ENCODE assay signal across 28 mouse cellular contexts in genomic region chr14:59555018-59555417, GRCm38 (mm10). TPM values are rescaled to one million over a fixed set of nuclear protein-coding genes. Genes with fewer than 3 reads are reported as not detected.
DNase-seq lines count a peak whose midpoint lies in the region; ATAC-seq and TF ChIP-seq lines count a peak whose summit lies in the region.
"Had no signal": no experiment of that assay in that cellular context is flagged by ENCODE, and none has a peak within 500 bp of the region (broad histone marks: within the 10 kb centered on the region; RNA-seq: fewer than 3 reads in every experiment).

No protein-coding gene starts in this region.

- no peak overlapping the region for H3K4me3 ChIP-seq in liver, embryonic 12.5 days
- no peak overlapping the region for H3K4me3 ChIP-seq in bone marrow, adult 2 months (replicated peaks; ENCODE audit: control insufficient read depth, low read depth, low read length)
- H3K4me3 ChIP-seq: embryonic facial prominence, embryonic 10.5 days; heart, embryonic 13.5 days; limb, embryonic 12.5 days; lung, embryonic 15.5 days had no signal

- H3K36me3 ChIP-seq in liver, embryonic 12.5 days: no peaks in the 10 kb centered on the region
- H3K36me3 ChIP-seq: embryonic facial prominence, embryonic 10.5 days; heart, embryonic 13.5 days; limb, embryonic 12.5 days; lung, embryonic 15.5 days had no signal

- H3K27ac ChIP-seq in liver, embryonic 12.5 days: no peak overlapping the region
- peak overlapping the region; percentile 56 for H3K27ac ChIP-seq in bone marrow, adult 2 months (ENCODE audit: control insufficient read depth, insufficient read depth, low read depth, low read length, poor library complexity)
- H3K27ac ChIP-seq: embryonic facial prominence, embryonic 10.5 days; heart, embryonic 13.5 days; hindbrain, embryonic 14.5 days; limb, embryonic 12.5 days; liver, embryonic 14.5 days; lung, embryonic 15.5 days; macrophage had no signal

- no peaks in the 10 kb centered on the region for H3K27me3 ChIP-seq in liver, embryonic 12.5 days (replicated peaks)
- H3K27me3 ChIP-seq: CH12.LX; heart, embryonic 13.5 days; limb, embryonic 12.5 days; lung, embryonic 15.5 days; Patski had no signal

- no peak for TF ChIP-seq CTCF in bone marrow, adult 2 months (IDR thresholded peaks at IDR 0.05; ENCODE audit: control insufficient read depth, insufficient read depth, low read length)

- intact Hi-C loops in heart, postnatal 25 days (cut with DNase I): loop anchor here (2.0 kb wide), 1 partner anchor 86 kb away; no protein-coding TSS in a partner anchor
- intact Hi-C loops in left cerebral cortex, postnatal 4 days (cut with DNase I): loop anchor here (5.0 to 10.0 kb wide), 2 partner anchors 170 to 398 kb away; no protein-coding TSS in a partner anchor

- H3K4me1 ChIP-seq in liver, embryonic 12.5 days: 0 out of 2 replicates have a peak, but pooled peaks cover 6% of the 10 kb centered on the region
- H3K4me1 ChIP-seq in bone marrow, adult 2 months (ENCODE audit: control insufficient read depth, insufficient read depth, low read length): peaks cover 4% of the 10 kb centered on the region; the same call in 1 of the 2 replicates
- H3K4me1 ChIP-seq: limb, embryonic 12.5 days had no signal

- ATAC-seq in liver, embryonic 12.5 days: peak; percentile 7; the same call in 1 of the 2 replicates
- ATAC-seq in megakaryocyte progenitor cell, adult 5-6 weeks (replicated peaks; ENCODE audit: poor library complexity): peak; percentile 26; the same call in 1 of the 2 replicates
- ATAC-seq: forebrain, embryonic 16.5 days; Patski had no signal

- no peak overlapping the region for H3K4me2 ChIP-seq in liver, embryonic 12.5 days
- H3K4me2 ChIP-seq: heart, embryonic 13.5 days; hindbrain, embryonic 14.5 days; limb, embryonic 12.5 days; lung, embryonic 15.5 days; midbrain, embryonic 11.5 days had no signal

- no peaks in the 10 kb centered on the region for H3K9me3 ChIP-seq in liver, embryonic 12.5 days (replicated peaks)
- H3K9me3 ChIP-seq: embryonic facial prominence, embryonic 10.5 days; G1E; heart, embryonic 13.5 days; limb, embryonic 12.5 days; lung, embryonic 15.5 days had no signal

- H3K9ac ChIP-seq in liver, embryonic 12.5 days: no peak overlapping the region
- H3K9ac ChIP-seq: heart, embryonic 13.5 days; hindbrain, embryonic 14.5 days; limb, embryonic 12.5 days; liver, embryonic 14.5 days; lung, embryonic 15.5 days had no signal

- 38% methylated on average over 8 of the region's 8 CpGs for WGBS in liver, embryonic 12.5 days (ENCODE audit: insufficient replicate concordance)
- 16% methylated on average over 8 of the region's 8 CpGs for WGBS in bone marrow, adult 2 months

- DNase-seq in heart, adult 11 months: peak; percentile 79
- DNase-seq in heart, postnatal 25 days (ENCODE audit: low spot score): no peak
- DNase-seq in liver: no peak
- no peak for DNase-seq in cerebellum, postnatal 14 days
- no peak for DNase-seq in left cerebral cortex, postnatal 4 days
- DNase-seq: adrenal gland, postnatal 10 days; cerebellum, adult 2 months; cerebellum, postnatal 36 days; gastrocnemius, postnatal 10 days; heart, adult 18-20 months; heart, postnatal 14 days; kidney, postnatal 14 days; thymus, adult 2 months had no signal

- no peak for TF ChIP-seq POLR2A in bone marrow, adult 2 months (IDR thresholded peaks at IDR 0.05; ENCODE audit: borderline replicate concordance, control insufficient read depth, low read depth, low read length)

RNA-seq across cellular contexts. Expression of gene Cdadc1, which starts 42.7 kb away (rescaled TPM):
- 10 to 100 TPM; 42.6 to 45.8 TPM for total RNA-seq in heart, postnatal 25 days (2021)
- polyA plus RNA-seq in liver, embryonic 12.5 days (2016; fragmentation: Nextera tagmentation; extraction: Ambion mirVana): 20.2 and 23.1 TPM in 2 replicates
- 11.1 and 24.1 TPM in 2 replicates for polyA plus RNA-seq in bone marrow, adult 2 months (2011; ENCODE audit: insufficient read depth, insufficient read length, low replicate concordance, missing spikeins)
- 44.9 and 48.9 TPM in 2 replicates for total RNA-seq in megakaryocyte progenitor cell, adult 5-6 weeks (2015)
- 23.2 and 25.4 TPM in 2 replicates for total RNA-seq in megakaryocyte progenitor cell, adult 5-6 weeks (2017)
- total RNA-seq in left cerebral cortex, postnatal 4 days (2021): 10 to 100 TPM; 28.3 to 31.5 TPM
